In the genomic region with DNA sequence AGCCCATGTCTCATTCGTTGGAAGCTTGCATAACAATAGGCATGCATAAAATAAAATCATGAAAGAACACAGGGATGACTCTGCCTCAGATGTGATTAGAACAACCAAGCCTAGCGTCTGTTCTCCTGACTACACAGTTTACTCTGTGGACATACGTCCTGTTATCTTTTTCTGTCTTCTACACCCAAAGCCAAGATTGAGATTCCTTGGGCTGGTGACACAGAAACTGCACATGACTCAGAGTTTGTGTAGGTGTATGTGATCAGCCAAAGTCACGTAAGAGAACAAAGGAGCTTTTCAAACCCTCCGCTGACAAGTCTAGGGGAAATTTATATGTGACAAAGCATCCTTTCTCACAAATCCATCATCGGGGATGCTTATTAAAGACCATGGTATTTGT, we compare ENCODE assay signal across 12 mouse cellular contexts.
DNase-seq lines count a peak whose midpoint lies in the region.
"Had no signal": no experiment of that assay in that cellular context is flagged by ENCODE, and none has a peak within 500 bp of the region (broad histone marks: within the 10 kb centered on the region; RNA-seq: fewer than 3 reads in every experiment).

No protein-coding gene starts in this region.

- peak; percentile 3 to 31 for DNase-seq in frontal cortex, postnatal 36 days (ENCODE audit: low spot score in 2 of 2)
- no peak for DNase-seq in frontal cortex, postnatal 25 days (ENCODE audit: low spot score in 2 of 2)
- DNase-seq in right cerebral cortex, adult 18-20 months: peak; percentile 37
- no peak for DNase-seq in right cerebral cortex, postnatal 14 days
- DNase-seq in brain, adult 2 months (ENCODE audit: low read depth, low spot score): peak; percentile 76
- DNase-seq in MN1 (ENCODE audit: low spot score): no peak
- DNase-seq in embryo, embryonic 10.5 days (ENCODE audit: low spot score): no peak
- DNase-seq: adrenal gland, postnatal 10 days; cerebellum, adult 18-20 months; cerebellum, adult 9-11 months; cerebellum, postnatal 36 days; gastrocnemius, postnatal 14 days had no signal

Comparison
In these comparisons a context has a peak if more than half of its experiments do, and no peak if none do; other contexts are left out.
1. DNase-seq: peak in frontal cortex, postnatal 36 days (2 of 2), right cerebral cortex, adult 18-20 months (single experiment) and brain, adult 2 months (single experiment); none in frontal cortex, postnatal 25 days (0 of 2), right cerebral cortex, postnatal 14 days (single experiment), MN1 (single experiment) and embryo, embryonic 10.5 days (single experiment).